Mouse (Mus musculus) erythroblast, embryonic 14.5 days (primary cell): Measurements from ENCODE around the gene Pi16.

Source experiments
- GATA1 ChIP-seq: IDR thresholded peaks from 2 replicates; pipeline ENCODE4 v1.6.1; 2012; ENCODE audit warnings: low read length, inconsistent platforms, mixed read lengths
- TAL1 ChIP-seq: IDR thresholded peaks from 3 replicates; pipeline ENCODE4 v1.6.1; 2012; ENCODE audit warnings: low read length, inconsistent platforms, mixed read lengths

GRCm38 (mm10) chr17:29327691-29328090 is 10.2 kb downstream of the Pi16 start:
- no peak for TF ChIP-seq GATA1
- no peak for TF ChIP-seq TAL1
